Mouse (Mus musculus) liver, embryonic 14.5 days (tissue): ENCODE results near the gene Gata2. TPM values are rescaled to one million over a fixed set of nuclear protein-coding genes. Genes with fewer than 3 reads are reported as not detected.

ENCODE experiments used
- ATAC-seq: fragments of 200-750 bp; cut with Nextera tagmentation; 2 replicates; pipeline ENCODE4 v1.8.0; 2017; ENCODE audit warnings: moderate number of reproducible peaks, mild to moderate bottlenecking, moderate library complexity; ENCODE audit not compliant: insufficient read depth
- DNase-seq, 3 experiments: peaks; one replicate each; pipeline ENCODE4 v3.0.0-alpha.2; 2012 to 2013; ENCODE audit warnings: low read depth in 3 of 3, low spot score in 3 of 3
- H3K27ac ChIP-seq: fragments of 300-500 bp; sonication (generic); 2 replicates; pipeline ENCODE4 v1.5.1; 2014; ENCODE audit warnings: moderate library complexity, mild to moderate bottlenecking, control low read depth, inconsistent platforms
- H3K27me3 ChIP-seq: fragments of 300-500 bp; sonication (generic); 2 replicates; pipeline ENCODE4 v1.6.1; 2014; ENCODE audit warnings: mild to moderate bottlenecking, low read length, moderate library complexity; ENCODE audit not compliant: control insufficient read depth, insufficient read depth
- H3K36me3 ChIP-seq: fragments of 300-500 bp; sonication (generic); replicated peaks from 2 replicates; pipeline ENCODE4 v1.6.1; 2014; ENCODE audit warnings: low read depth; ENCODE audit not compliant: control insufficient read depth, insufficient read depth
- H3K4me1 ChIP-seq, 2 experiments: fragments of 200-500 bp in 1 of 2; fragments of 300-500 bp in 1 of 2; sonication (generic) in 1 of 2; replicated peaks; 2 replicates each; pipeline ENCODE4 v1.6.1; 2012 to 2014; ENCODE audit warnings: antibody characterized with exemption in 1 of 2, inconsistent platforms in 1 of 2, low read length in 1 of 2; ENCODE audit not compliant: control insufficient read depth in 2 of 2, insufficient read depth in 2 of 2
- H3K4me2 ChIP-seq: fragments of 300-500 bp; sonication (generic); 2 replicates; pipeline ENCODE4 v1.6.1; 2014; ENCODE audit warnings: low read depth, mild to moderate bottlenecking, control low read depth, moderate library complexity
- H3K4me3 ChIP-seq, 2 experiments: fragments of 200-500 bp in 1 of 2; fragments of 300-500 bp in 1 of 2; sonication (generic) in 1 of 2; 2 replicates each; pipeline ENCODE4 v1.5.1; 2012 to 2014; ENCODE audit warnings: low read depth in 2 of 2, low read length in 2 of 2, mild to moderate bottlenecking in 2 of 2, control low read depth in 1 of 2, inconsistent platforms in 1 of 2, moderate library complexity in 1 of 2; ENCODE audit not compliant: insufficient read depth in 1 of 2
- H3K9ac ChIP-seq: fragments of 300-500 bp; sonication (generic); replicated peaks from 2 replicates; pipeline ENCODE4 v1.6.1; 2014; ENCODE audit warnings: mild to moderate bottlenecking, control low read depth, moderate library complexity
- H3K9me3 ChIP-seq: fragments of 300-500 bp; sonication (generic); 2 replicates; pipeline ENCODE4 v1.6.1; 2016; ENCODE audit warnings: low read length, mixed read lengths; ENCODE audit not compliant: control insufficient read depth
- CTCF ChIP-seq: IDR thresholded peaks from 2 replicates; pipeline ENCODE4 v1.5.1; 2016; ENCODE audit warnings: antibody characterized with exemption, low read depth, control low read depth
- EP300 ChIP-seq: IDR thresholded peaks from 2 replicates; pipeline ENCODE4 v1.6.1; 2016; ENCODE audit warnings: antibody characterized with exemption, low read depth
- WGBS: fragments of 180-500 bp; shearing (Covaris S2); extraction: QIAGEN DNeasy Blood & Tissue Kit; methylation state at CpG from one replicate; pipeline ENCODE4 v1.1.7; 2014; ENCODE audit not compliant: insufficient replicate concordance; 5-methylcytosine and 5-hydroxymethylcytosine counted together
- polyA plus RNA-seq, 2 experiments: library from polyadenylated mRNA; depleted of rRNA in 1 of 2; stranded (reverse) in 1 of 2; unstranded in 1 of 2; fragments of >200 nt; fragmentation: Nextera tagmentation in 1 of 2; extraction: Ambion mirVana in 1 of 2; gene quantifications; 2 replicates each; pipeline versions ENCODE4 v1.2.1 to v1.2.3; 2012 to 2014

Gata2 gene
- polyA plus RNA-seq, 2 experiments = 2.8 to 3.1 TPM

DNA sequence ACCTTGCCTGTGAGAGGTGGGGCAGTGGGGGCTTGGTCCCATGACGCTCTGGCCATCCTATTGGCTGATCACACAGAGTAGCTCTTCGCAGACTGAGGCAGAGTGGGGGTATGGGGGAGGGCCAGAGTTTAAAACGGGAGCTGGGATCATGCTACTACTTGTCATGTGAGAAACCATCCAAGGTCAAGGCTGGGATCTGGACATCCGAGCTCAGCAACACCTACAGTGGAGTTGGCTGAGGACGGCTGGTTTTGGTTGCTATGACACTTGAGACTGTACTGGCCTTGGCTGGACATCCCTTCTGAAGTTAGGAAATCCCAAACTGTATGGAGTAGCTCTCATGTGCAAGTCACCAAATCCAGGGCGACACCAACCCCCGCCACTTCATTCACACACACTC lies 38.1 kb downstream of the Gata2 start:
- DNase-seq (no peak), ATAC-seq (no peak)
- Histone ChIP-seq H3K36me3 (no peaks in the 10 kb centered on the region), H3K27ac (no peak overlapping the region), H3K27me3 (peaks cover 12% of the 10 kb centered on the region), H3K4me3 (no peak overlapping the region), H3K4me1 (peaks cover 0 to 2% of the 10 kb centered on the region in 2 experiments; a peak in 1 of 4 replicates), H3K9me3 (no peaks in the 10 kb centered on the region), H3K4me2 (no peak overlapping the region), H3K9ac (no peak overlapping the region)
- 57% methylated on average over 7 of the region's 7 CpGs for WGBS
- no peak for TF ChIP-seq CTCF
- no peak for TF ChIP-seq EP300

DNA sequence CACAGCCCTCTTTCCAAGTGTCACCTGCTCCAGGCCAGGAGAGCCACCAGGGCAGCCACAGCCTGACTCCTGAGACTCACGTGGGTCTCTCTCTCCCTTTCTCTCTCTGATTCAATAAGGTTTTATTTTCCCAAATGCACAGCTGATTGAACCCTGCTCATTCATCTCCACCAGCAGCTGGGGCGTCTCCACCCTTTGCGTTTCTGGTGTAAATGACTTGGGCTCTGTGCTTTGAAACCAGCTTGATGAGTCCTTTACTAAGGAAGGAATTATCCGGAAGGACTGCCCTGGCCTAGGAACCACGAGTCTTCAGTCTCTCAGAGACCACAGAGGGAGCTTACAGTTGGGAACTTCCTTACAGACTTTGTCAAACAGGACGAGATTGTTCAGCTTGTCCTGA lies 38.5 kb downstream of the Gata2 start:
- DNase-seq = no peak
- no peak for ATAC-seq
- H3K27me3 ChIP-seq = peaks cover 12% of the 10 kb centered on the region
- peaks cover 0 to 2% of the 10 kb centered on the region in 2 experiments; a peak in 1 of 4 replicates for H3K4me1 ChIP-seq
- H3K4me3 ChIP-seq = no peak overlapping the region
- H3K9ac ChIP-seq = no peak overlapping the region
- no peaks in the 10 kb centered on the region for H3K9me3 ChIP-seq
- TF ChIP-seq CTCF = no peak
- TF ChIP-seq EP300 = no peak
- H3K36me3 ChIP-seq = no peaks in the 10 kb centered on the region
- 47% methylated on average over 6 of the region's 6 CpGs for WGBS
- no peak overlapping the region for H3K4me2 ChIP-seq
- H3K27ac ChIP-seq = no peak overlapping the region

DNA sequence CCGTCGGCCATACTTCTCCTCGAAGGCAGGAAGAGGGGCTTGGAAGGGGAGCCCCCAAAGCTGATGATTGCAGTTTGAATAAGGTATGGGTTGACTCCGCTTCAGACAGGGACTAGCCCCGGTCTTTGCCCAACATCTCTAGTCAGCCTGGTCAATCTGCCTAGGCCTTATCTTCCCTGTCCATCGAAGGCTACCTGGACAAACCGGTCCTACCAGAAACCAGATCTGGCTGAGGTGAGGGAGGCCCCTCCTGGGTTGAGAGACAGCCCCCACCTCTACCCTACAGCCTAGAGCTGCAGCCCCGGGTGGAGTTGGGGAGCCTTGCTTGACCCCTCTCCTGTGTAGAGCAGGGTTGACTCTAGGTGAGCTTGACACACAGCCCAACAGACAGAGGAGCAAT lies 40.3 kb downstream of the Gata2 start:
- DNase-seq (no peak), ATAC-seq (no peak)
- WGBS = 55% methylated on average over 8 of the region's 8 CpGs
- no peaks in the 10 kb centered on the region for H3K9me3 ChIP-seq
- no peaks in the 10 kb centered on the region for H3K36me3 ChIP-seq
- H3K27me3 ChIP-seq = peaks cover 12% of the 10 kb centered on the region
- peaks cover 0 to 2% of the 10 kb centered on the region in 2 experiments; a peak in 1 of 4 replicates for H3K4me1 ChIP-seq
- H3K4me3 ChIP-seq = no peak overlapping the region
- no peak overlapping the region for H3K27ac ChIP-seq
- no peak overlapping the region for H3K4me2 ChIP-seq
- H3K9ac ChIP-seq = no peak overlapping the region
- no peak for TF ChIP-seq CTCF
- no peak for TF ChIP-seq EP300

- Histone ChIP-seq H3K4me2 (no peak overlapping the region), H3K27me3 (peaks cover 12% of the 10 kb centered on the region), H3K9ac (no peak overlapping the region), H3K27ac (no peak overlapping the region), H3K4me1 (peaks cover 0 to 2% of the 10 kb centered on the region in 2 experiments; a peak in 1 of 4 replicates), H3K36me3 (no peaks in the 10 kb centered on the region), H3K9me3 (no peaks in the 10 kb centered on the region), H3K4me3 (no peak overlapping the region)
- WGBS = 38% methylated on average over 8 of the region's 8 CpGs
- ATAC-seq (no peak), DNase-seq (no peak)
- no peak for TF ChIP-seq CTCF
- no peak for TF ChIP-seq EP300
These were observed 41.8 kb downstream of the Gata2 start for GRCm38 (mm10) chr6:88235461-88235860.

- no peak for ATAC-seq
- H3K4me2 ChIP-seq = no peak overlapping the region
- H3K27ac ChIP-seq = no peak overlapping the region
- H3K27me3 ChIP-seq = peaks cover 12% of the 10 kb centered on the region
- H3K9ac ChIP-seq = no peak overlapping the region
- no peaks in the 10 kb centered on the region for H3K36me3 ChIP-seq
- DNase-seq = no peak
- peaks cover 0 to 2% of the 10 kb centered on the region in 2 experiments; a peak in 1 of 4 replicates for H3K4me1 ChIP-seq
- TF ChIP-seq EP300 = no peak
- no peak for TF ChIP-seq CTCF
- 17% methylated on average over 16 of the region's 17 CpGs for WGBS
- H3K9me3 ChIP-seq = no peaks in the 10 kb centered on the region
- H3K4me3 ChIP-seq = no peak overlapping the region
These were observed 42.3 kb downstream of the Gata2 start for GRCm38 (mm10) chr6:88235983-88236382.
